Mouse (Mus musculus) olfactory bulb, adult 2 months (tissue): ENCODE measurements around the gene Plrg1.

Experiments
- CTCF ChIP-seq: fragments of 200-500 bp; IDR thresholded peaks from 2 replicates; pipeline ENCODE4 v1.5.1; 2012; ENCODE audit warnings: low read depth, mild to moderate bottlenecking, low read length, moderate library complexity; ENCODE audit not compliant: insufficient read depth
- POLR2A ChIP-seq: fragments of 200-500 bp; IDR thresholded peaks from 2 replicates; pipeline ENCODE4 v1.6.1; 2012; ENCODE audit warnings: mild to moderate bottlenecking, low read depth, low read length, moderate library complexity; ENCODE audit not compliant: insufficient read depth

GRCm38 (mm10) chr3:83114946-83115345 lies 59.6 kb downstream of the Plrg1 start:
- no peak for TF ChIP-seq CTCF
- TF ChIP-seq POLR2A: no peak
